Mouse (Mus musculus) midbrain, embryonic 10.5 days (tissue): Measurements from ENCODE around the gene Med13l. TPM values are rescaled to one million over a fixed set of nuclear protein-coding genes. Genes with fewer than 3 reads are reported as not detected.
"Not testable (repeated sequence)": the region's sequence is repeated elsewhere in the genome, so short reads cannot be mapped to it uniquely, and the experiment has no call there.

ENCODE experiments used
- DNase-seq: peaks from one replicate; pipeline ENCODE4 v3.0.0-alpha.2; 2017; ENCODE audit warnings: low spot score
- H3K27ac ChIP-seq: fragments of 300-500 bp; sonication (generic); replicated peaks from 2 replicates; pipeline ENCODE4 v1.5.1; 2016; ENCODE audit warnings: mild to moderate bottlenecking
- H3K27me3 ChIP-seq: fragments of 300-500 bp; sonication (generic); 2 replicates; pipeline ENCODE4 v1.6.1; 2016; ENCODE audit warnings: low read depth, mild to moderate bottlenecking; ENCODE audit not compliant: poor library complexity, severe bottlenecking
- H3K36me3 ChIP-seq: fragments of 300-500 bp; sonication (generic); 2 replicates; pipeline ENCODE4 v1.6.1; 2016; ENCODE audit warnings: mild to moderate bottlenecking, moderate library complexity
- H3K4me1 ChIP-seq: fragments of 300-500 bp; sonication (generic); 2 replicates; pipeline ENCODE4 v1.6.1; 2016
- H3K4me3 ChIP-seq: fragments of 300-500 bp; sonication (generic); 2 replicates; pipeline ENCODE4 v1.5.1; 2016; ENCODE audit warnings: mild to moderate bottlenecking, moderate library complexity
- H3K9me3 ChIP-seq: fragments of 300-500 bp; sonication (generic); replicated peaks from 2 replicates; pipeline ENCODE4 v1.6.1; 2016; ENCODE audit warnings: mild to moderate bottlenecking
- WGBS: fragments of 180-500 bp; shearing (Covaris S2); methylation state at CpG from one replicate; pipeline ENCODE4 v1.1.7; 2016; 5-methylcytosine and 5-hydroxymethylcytosine counted together
- polyA plus RNA-seq: library from polyadenylated mRNA; unstranded; fragments of >200 nt; fragmentation: Nextera tagmentation; extraction: Ambion mirVana; gene quantifications from 2 replicates; pipeline ENCODE4 v1.2.1, GENCODE M21; 2016

Gene Med13l
- polyA plus RNA-seq, 1 experiment from 2014 or later = 9.9 TPM

- DNase-seq = no peak
- WGBS = 89% methylated on average over 5 of the region's 5 CpGs
- no peak overlapping the region for H3K4me3 ChIP-seq
- H3K9me3 ChIP-seq = no peaks in the 10 kb centered on the region
- no peaks in the 10 kb centered on the region for H3K27me3 ChIP-seq
- H3K27ac ChIP-seq = no peak overlapping the region
- H3K36me3 ChIP-seq = no peaks in the 10 kb centered on the region
- peaks cover 38% of the 10 kb centered on the region for H3K4me1 ChIP-seq
These were observed 86.4 kb downstream of the Med13l start for GRCm38 (mm10) chr5:118646897-118647296.

GRCm38 (mm10) chr5:118647384-118647783 lies 86.9 kb downstream of the Med13l start:
- Histone ChIP-seq H3K4me1 (peaks cover 35% of the 10 kb centered on the region), H3K27ac (peak overlapping the region; percentile 59), H3K36me3 (no peaks in the 10 kb centered on the region), H3K4me3 (no peak overlapping the region), H3K27me3 (no peaks in the 10 kb centered on the region), H3K9me3 (no peaks in the 10 kb centered on the region)
- 54% methylated on average over 6 of the region's 6 CpGs for WGBS
- no peak for DNase-seq

GRCm38 (mm10) chr5:118649215-118650006 lies 88.9 kb downstream of the Med13l start:
- Histone ChIP-seq H3K27me3 (no peaks in the 10 kb centered on the region), H3K4me1 (peaks cover 29% of the 10 kb centered on the region), H3K9me3 (no peaks in the 10 kb centered on the region), H3K4me3 (no peak overlapping the region), H3K27ac (no peak overlapping the region), H3K36me3 (no peaks in the 10 kb centered on the region)
- WGBS = 87% methylated on average over 10 of the region's 10 CpGs
- DNase-seq = no peak

GRCm38 (mm10) chr5:118650007-118650548 lies 89.6 kb downstream of the Med13l start:
- no peak for DNase-seq
- no peaks in the 10 kb centered on the region for H3K9me3 ChIP-seq
- 89% methylated on average over 4 of the region's 4 CpGs for WGBS
- H3K36me3 ChIP-seq = no peaks in the 10 kb centered on the region
- no peak overlapping the region for H3K27ac ChIP-seq
- peaks cover 33% of the 10 kb centered on the region for H3K4me1 ChIP-seq
- H3K27me3 ChIP-seq = no peaks in the 10 kb centered on the region
- H3K4me3 ChIP-seq = no peak overlapping the region

GRCm38 (mm10) chr5:118650746-118651145 lies 90.3 kb downstream of the Med13l start:
- no peaks in the 10 kb centered on the region for H3K9me3 ChIP-seq
- no peaks in the 10 kb centered on the region for H3K36me3 ChIP-seq
- peaks cover 30% of the 10 kb centered on the region for H3K4me1 ChIP-seq
- no peak for DNase-seq
- H3K27ac ChIP-seq = no peak overlapping the region
- H3K4me3 ChIP-seq = no peak overlapping the region
- WGBS = 86% methylated on average over 7 of the region's 7 CpGs
- no peaks in the 10 kb centered on the region for H3K27me3 ChIP-seq

- Histone ChIP-seq H3K4me1 (peaks cover 24% of the 10 kb centered on the region), H3K9me3 (no peaks in the 10 kb centered on the region), H3K36me3 (no peaks in the 10 kb centered on the region), H3K27me3 (no peaks in the 10 kb centered on the region), H3K4me3 (no peak overlapping the region), H3K27ac (no peak overlapping the region)
- WGBS = 92% methylated on average over 8 of the region's 8 CpGs
- no peak for DNase-seq
These were observed 92.1 kb downstream of the Med13l start for GRCm38 (mm10) chr5:118652611-118653010.

GRCm38 (mm10) chr5:118653119-118653518 lies 92.6 kb downstream of the Med13l start:
- DNase-seq, H3K27ac ChIP-seq, H3K36me3 ChIP-seq, H3K4me3 ChIP-seq, H3K9me3 ChIP-seq, H3K27me3 ChIP-seq: not testable (repeated sequence)
- peaks cover 23% of the 10 kb centered on the region for H3K4me1 ChIP-seq
- 96% methylated on average over 5 of the region's 5 CpGs for WGBS

- 75% methylated on average over 11 of the region's 11 CpGs for WGBS
- H3K27ac ChIP-seq = peak overlapping the region; percentile 33; the same call in 1 of the 2 replicates
These were observed 94.1 kb downstream of the Med13l start for GRCm38 (mm10) chr5:118654599-118654998.

GRCm38 (mm10) chr5:118655025-118655424 lies 94.5 kb downstream of the Med13l start:
- H3K4me3 ChIP-seq = no peak overlapping the region
- H3K4me1 ChIP-seq = peaks cover 38% of the 10 kb centered on the region
- no peaks in the 10 kb centered on the region for H3K9me3 ChIP-seq
- no peak overlapping the region for H3K27ac ChIP-seq
- DNase-seq = no peak
- 79% methylated on average over 2 of the region's 2 CpGs for WGBS
- no peaks in the 10 kb centered on the region for H3K36me3 ChIP-seq
- no peaks in the 10 kb centered on the region for H3K27me3 ChIP-seq

More at GRCm38 (mm10) chr5:118654599-118654998, 94.1 kb downstream of the Med13l start:
- no peaks in the 10 kb centered on the region for H3K9me3 ChIP-seq
- DNase-seq = no peak
- H3K36me3 ChIP-seq = no peaks in the 10 kb centered on the region
- no peak overlapping the region for H3K4me3 ChIP-seq
- peaks cover 35% of the 10 kb centered on the region for H3K4me1 ChIP-seq
- no peaks in the 10 kb centered on the region for H3K27me3 ChIP-seq

- H3K27me3 ChIP-seq = no peaks in the 10 kb centered on the region
- no peaks in the 10 kb centered on the region for H3K36me3 ChIP-seq
- H3K9me3 ChIP-seq = no peaks in the 10 kb centered on the region
- no peak overlapping the region for H3K4me3 ChIP-seq
- H3K27ac ChIP-seq = no peak overlapping the region
- WGBS = 72% methylated on average over 7 of the region's 7 CpGs
- no peak for DNase-seq
- peaks cover 41% of the 10 kb centered on the region for H3K4me1 ChIP-seq
These were observed 94.9 kb downstream of the Med13l start for GRCm38 (mm10) chr5:118655428-118655827.

GRCm38 (mm10) chr5:118655966-118656365 lies 95.5 kb downstream of the Med13l start:
- 87% methylated on average over 6 of the region's 6 CpGs for WGBS
- no peak for DNase-seq
- Histone ChIP-seq H3K36me3 (no peaks in the 10 kb centered on the region), H3K9me3 (no peaks in the 10 kb centered on the region), H3K4me1 (peaks cover 41% of the 10 kb centered on the region), H3K27ac (no peak overlapping the region), H3K27me3 (no peaks in the 10 kb centered on the region), H3K4me3 (no peak overlapping the region)

GRCm38 (mm10) chr5:118658256-118658837 lies 97.9 kb downstream of the Med13l start:
- DNase-seq = no peak
- H3K36me3 ChIP-seq = no peaks in the 10 kb centered on the region
- no peaks in the 10 kb centered on the region for H3K9me3 ChIP-seq
- H3K4me3 ChIP-seq = no peak overlapping the region
- H3K27ac ChIP-seq = no peak overlapping the region
- H3K27me3 ChIP-seq = no peaks in the 10 kb centered on the region
- 94% methylated on average over 7 of the region's 7 CpGs for WGBS
- peaks cover 40% of the 10 kb centered on the region for H3K4me1 ChIP-seq

- Histone ChIP-seq H3K27me3 (peaks cover 7% of the 10 kb centered on the region; the same call in 1 of the 2 replicates), H3K27ac (no peak overlapping the region), H3K36me3 (no peaks in the 10 kb centered on the region), H3K4me1 (peaks cover 37% of the 10 kb centered on the region), H3K4me3 (no peak overlapping the region), H3K9me3 (no peaks in the 10 kb centered on the region)
- no peak for DNase-seq
- 82% methylated on average over 2 of the region's 2 CpGs for WGBS
These were observed 99.2 kb downstream of the Med13l start for GRCm38 (mm10) chr5:118659713-118660112.
